18 mouse cellular contexts compared by ENCODE assay signal in the genomic region with DNA sequence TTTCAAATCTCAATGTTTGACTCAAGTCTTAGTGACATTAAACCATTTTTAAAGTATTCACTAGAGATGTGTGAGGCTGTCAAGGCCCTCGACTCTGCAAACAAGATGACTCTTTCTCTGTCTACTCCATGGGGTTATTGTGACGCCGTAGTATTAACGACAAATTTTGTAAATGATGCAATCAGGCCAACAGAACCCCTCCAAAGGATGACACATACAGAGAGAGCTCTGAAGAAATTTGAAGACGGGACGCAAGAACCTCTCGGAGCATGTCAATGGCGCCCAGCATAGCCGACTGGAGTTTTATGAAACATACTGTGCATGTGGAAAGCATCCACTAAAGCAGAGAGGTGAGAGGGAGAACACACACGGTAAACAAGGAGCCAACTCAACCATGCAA.
"Had no signal": no experiment of that assay in that cellular context is flagged by ENCODE, and none has a peak within 500 bp of the region (broad histone marks: within the 10 kb centered on the region; RNA-seq: fewer than 3 reads in every experiment).

No protein-coding gene starts in this region.

- H3K36me3 ChIP-seq: lung, embryonic 15.5 days; midbrain, embryonic 13.5 days; midbrain, embryonic 15.5 days; neural tube, embryonic 12.5 days; stomach, embryonic 15.5 days had no signal

- H3K9me3 ChIP-seq: lung, embryonic 15.5 days; megakaryocyte, embryonic 14.5 days; midbrain, embryonic 13.5 days; midbrain, embryonic 15.5 days; neural tube, embryonic 12.5 days; stomach, embryonic 15.5 days had no signal

- H3K4me1 ChIP-seq: lung, embryonic 15.5 days; midbrain, embryonic 13.5 days; midbrain, embryonic 15.5 days; neural tube, embryonic 12.5 days; stomach, embryonic 15.5 days had no signal

- DNase-seq: liver, postnatal 0 days; lung, adult 2 months; lung, postnatal 14 days; lung, postnatal 36 days; right cerebral cortex, postnatal 14 days; thymus, adult 2 months; thymus, postnatal 25 days; thymus, postnatal 4 days had no signal

- ATAC-seq: liver, postnatal 0 days; lung, postnatal 0 days; midbrain, embryonic 13.5 days; midbrain, embryonic 15.5 days had no signal

- H3K4me3 ChIP-seq: lung, embryonic 15.5 days; megakaryocyte, embryonic 14.5 days; midbrain, embryonic 13.5 days; midbrain, embryonic 15.5 days; neural tube, embryonic 12.5 days; stomach, embryonic 15.5 days had no signal

- H3K4me2 ChIP-seq: lung, embryonic 15.5 days; midbrain, embryonic 11.5 days; midbrain, embryonic 13.5 days; midbrain, embryonic 15.5 days; neural tube, embryonic 12.5 days; stomach, embryonic 15.5 days had no signal

- H3K27ac ChIP-seq: lung, embryonic 15.5 days; macrophage; midbrain, embryonic 13.5 days; midbrain, embryonic 15.5 days; neural tube, embryonic 12.5 days; stomach, embryonic 15.5 days; stomach, postnatal 0 days had no signal

- H3K9ac ChIP-seq: liver, postnatal 0 days; lung, embryonic 15.5 days; midbrain, embryonic 13.5 days; midbrain, embryonic 15.5 days; neural tube, embryonic 12.5 days; stomach, embryonic 15.5 days had no signal

- H3K27me3 ChIP-seq: lung, embryonic 15.5 days; midbrain, embryonic 13.5 days; midbrain, embryonic 15.5 days; neural tube, embryonic 12.5 days; stomach, embryonic 15.5 days had no signal
